Mouse (Mus musculus): ENCODE measurements around the gene Gli1.

Gene Gli1

DNA sequence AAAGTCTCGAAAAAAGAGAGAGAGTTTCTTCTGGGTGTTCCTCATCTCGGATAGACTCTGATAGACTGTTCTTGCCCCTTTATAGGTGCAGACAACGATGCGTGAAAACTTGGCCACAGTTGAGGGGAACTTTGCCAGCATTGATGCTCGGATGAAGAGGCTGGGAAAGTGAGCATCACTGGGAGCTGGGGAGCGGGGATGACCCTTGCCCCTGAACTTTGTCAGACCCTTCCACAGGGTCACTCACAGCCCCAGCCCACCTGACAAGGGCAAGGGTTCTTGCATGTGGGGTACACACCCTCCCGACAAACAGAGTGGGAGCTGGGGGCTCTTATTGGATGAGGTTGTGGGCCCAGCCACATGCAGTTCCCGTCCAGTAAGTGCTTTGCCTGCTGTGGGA is 60.5 kb downstream of the Gli1 start:
- in situ Hi-C loops (cut with MboI, MseI): no loop called here
